Mouse (Mus musculus) stomach, postnatal 0 days (tissue): ENCODE data around the gene Cep152.

Experiments
- CTCF ChIP-seq: IDR thresholded peaks from 2 replicates; pipeline ENCODE4 v1.5.1; 2016; ENCODE audit warnings: antibody characterized with exemption, low read depth, mild to moderate bottlenecking, moderate library complexity
- EP300 ChIP-seq: optimal IDR thresholded peaks from 2 replicates; pipeline ENCODE3; 2016; ENCODE audit warnings: antibody characterized with exemption

DNA sequence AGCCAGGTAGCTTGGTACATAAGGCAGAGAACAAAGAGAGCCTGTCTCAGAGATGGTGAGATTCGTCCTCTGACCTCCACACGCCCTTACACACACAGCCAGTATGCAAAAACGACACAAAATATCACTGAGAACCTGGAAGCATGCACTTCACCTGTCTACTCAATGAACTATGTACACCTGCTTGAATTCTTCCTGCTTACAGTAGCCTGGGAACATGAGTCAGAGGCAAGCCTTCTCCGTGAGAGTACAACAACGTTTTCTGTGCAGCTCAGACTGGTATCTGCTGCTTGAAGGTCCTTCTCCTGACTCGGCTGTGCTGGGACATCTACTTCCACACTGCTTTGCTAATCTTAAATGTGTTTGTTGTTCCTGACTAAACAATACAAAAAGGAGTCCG is 83.5 kb downstream of the Cep152 start:
- TF ChIP-seq CTCF, result no peak
- TF ChIP-seq EP300, result no peak
